Mouse (Mus musculus): ENCODE data around the gene R3hdm1.

DNA sequence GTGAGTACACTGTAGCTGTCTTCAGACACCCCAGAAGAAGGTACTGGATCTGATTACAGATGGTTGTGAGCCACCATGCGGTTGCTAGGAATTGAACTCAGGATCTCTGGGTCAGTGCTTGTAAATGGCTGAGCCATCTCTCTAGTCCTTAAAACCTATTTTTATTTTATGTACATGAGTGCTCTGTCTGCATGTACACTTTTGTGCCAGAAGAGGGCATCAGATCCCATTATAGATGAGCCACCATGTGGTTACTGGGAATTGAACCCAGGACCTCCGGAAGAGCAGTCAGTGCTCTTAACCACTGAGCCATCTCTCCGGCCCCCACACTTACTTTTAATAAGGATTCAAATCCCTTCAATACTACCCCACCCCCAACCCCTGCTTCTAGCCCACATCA lies 179.8 kb downstream of the R3hdm1 start:
- TF ChIP-seq GATA1 (IDR thresholded peaks at IDR 0.05; ENCODE audit: borderline replicate concordance, low read length), result no peak
- no peak for TF ChIP-seq FLI1 (IDR thresholded peaks at IDR 0.05; ENCODE audit: low read length)

Data from megakaryocyte, embryonic 14.5 days (primary cell).